Mouse (Mus musculus) frontal cortex, postnatal 36 days (tissue): Measurements from ENCODE around the gene Ace3.

Experiments
- DNase-seq, 2 experiments: peaks; one replicate each; pipeline ENCODE4 v3.0.0; 2022; ENCODE audit warnings: low spot score in 2 of 2

The Ace3 gene

GRCm38 (mm10) chr11:106044349-106044748 is 49.9 kb downstream of the Ace3 start:
- DNase-seq = no peak

- DNase-seq = no peak
These were observed 50.8 kb downstream of the Ace3 start for GRCm38 (mm10) chr11:106045256-106045655.

DNA sequence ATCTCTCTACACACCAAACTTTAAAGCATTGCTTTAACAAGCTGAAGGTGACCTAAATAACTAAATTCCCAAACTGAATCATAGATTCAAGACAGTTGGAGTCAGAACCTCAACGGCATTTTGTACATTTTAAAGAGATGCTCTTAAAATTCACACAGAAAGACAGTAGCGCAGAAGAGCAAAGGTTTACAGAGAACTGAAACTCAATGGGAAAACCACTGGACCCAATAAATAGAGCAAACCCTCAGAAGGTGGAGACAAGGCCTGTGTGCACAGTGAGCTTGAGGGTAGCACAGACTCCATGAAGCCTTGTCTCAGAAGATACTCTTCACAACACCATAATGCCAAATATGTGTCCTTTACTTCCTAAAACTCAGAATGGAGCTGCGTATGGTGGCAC is 51.3 kb downstream of the Ace3 start:
- no peak for DNase-seq

DNA sequence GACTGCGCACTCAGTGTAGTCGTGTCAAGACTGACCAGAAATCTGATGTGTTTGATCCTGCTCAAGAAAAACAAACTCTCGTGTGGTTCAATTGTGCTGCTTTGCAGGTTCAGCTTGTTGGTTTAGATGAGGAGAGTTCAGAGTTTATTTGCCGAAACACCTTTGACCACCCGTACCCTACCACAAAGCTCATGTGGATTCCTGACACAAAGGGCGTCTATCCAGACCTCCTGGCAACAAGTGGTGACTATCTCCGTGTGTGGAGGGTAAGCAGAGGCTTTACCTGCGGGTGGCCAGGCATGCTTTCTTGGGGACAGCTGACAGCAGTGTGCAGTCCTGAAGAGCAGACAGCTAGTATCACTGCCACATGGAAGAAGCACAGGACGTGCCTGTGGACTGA is 52.1 kb downstream of the Ace3 start:
- DNase-seq = no peak

DNA sequence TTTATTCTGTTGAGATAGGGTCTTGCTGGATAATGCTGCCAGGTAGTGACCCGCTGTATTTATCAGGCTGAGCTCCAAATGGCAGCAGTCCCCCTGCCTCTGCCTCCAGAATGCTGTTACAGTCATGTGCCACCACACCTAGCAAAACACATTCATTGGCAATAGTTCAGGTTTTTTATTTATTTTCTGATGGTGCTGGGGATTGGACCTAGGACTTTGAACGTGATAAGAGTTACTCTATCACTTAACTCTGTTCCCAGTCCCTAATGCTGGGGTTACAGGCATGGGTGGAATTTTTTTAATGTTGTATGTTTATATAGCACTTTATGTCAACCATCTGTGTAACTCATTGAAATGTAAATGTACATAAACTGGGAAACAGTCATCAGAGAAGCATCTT is 59.4 kb downstream of the Ace3 start:
- no peak for DNase-seq

- DNase-seq = no peak
These were observed 60.1 kb downstream of the Ace3 start for GRCm38 (mm10) chr11:106054600-106054999.
